Mouse (Mus musculus) embryonic fibroblast, embryonic 13.5 days (primary cell): ENCODE measurements around the gene Cdh18.

Experiments
- CTCF ChIP-seq: IDR thresholded peaks from 2 replicates; pipeline ENCODE4 v1.5.1; 2011; ENCODE audit warnings: mild to moderate bottlenecking, control low read depth, low read length, moderate library complexity, borderline replicate concordance; ENCODE audit not compliant: insufficient read depth
- POLR2A ChIP-seq: IDR thresholded peaks from 2 replicates; pipeline ENCODE4 v1.6.1; 2011; ENCODE audit warnings: low read depth, mild to moderate bottlenecking, control low read depth, low read length, moderate library complexity

- TF ChIP-seq CTCF (no peak), POLR2A (no peak)
These were observed 937.5 kb downstream of the Cdh18 start for GRCm38 (mm10) chr15:23486306-23486705.
